Mouse (Mus musculus): ENCODE data around the gene Tmem79.
A peak's percentile ranks its signal among the peaks of the same experiment; 100 is the strongest.
"Not testable (repeated sequence)": the region's sequence is repeated elsewhere in the genome, so short reads cannot be mapped to it uniquely, and the experiment has no call there.

Tmem79 gene

DNA sequence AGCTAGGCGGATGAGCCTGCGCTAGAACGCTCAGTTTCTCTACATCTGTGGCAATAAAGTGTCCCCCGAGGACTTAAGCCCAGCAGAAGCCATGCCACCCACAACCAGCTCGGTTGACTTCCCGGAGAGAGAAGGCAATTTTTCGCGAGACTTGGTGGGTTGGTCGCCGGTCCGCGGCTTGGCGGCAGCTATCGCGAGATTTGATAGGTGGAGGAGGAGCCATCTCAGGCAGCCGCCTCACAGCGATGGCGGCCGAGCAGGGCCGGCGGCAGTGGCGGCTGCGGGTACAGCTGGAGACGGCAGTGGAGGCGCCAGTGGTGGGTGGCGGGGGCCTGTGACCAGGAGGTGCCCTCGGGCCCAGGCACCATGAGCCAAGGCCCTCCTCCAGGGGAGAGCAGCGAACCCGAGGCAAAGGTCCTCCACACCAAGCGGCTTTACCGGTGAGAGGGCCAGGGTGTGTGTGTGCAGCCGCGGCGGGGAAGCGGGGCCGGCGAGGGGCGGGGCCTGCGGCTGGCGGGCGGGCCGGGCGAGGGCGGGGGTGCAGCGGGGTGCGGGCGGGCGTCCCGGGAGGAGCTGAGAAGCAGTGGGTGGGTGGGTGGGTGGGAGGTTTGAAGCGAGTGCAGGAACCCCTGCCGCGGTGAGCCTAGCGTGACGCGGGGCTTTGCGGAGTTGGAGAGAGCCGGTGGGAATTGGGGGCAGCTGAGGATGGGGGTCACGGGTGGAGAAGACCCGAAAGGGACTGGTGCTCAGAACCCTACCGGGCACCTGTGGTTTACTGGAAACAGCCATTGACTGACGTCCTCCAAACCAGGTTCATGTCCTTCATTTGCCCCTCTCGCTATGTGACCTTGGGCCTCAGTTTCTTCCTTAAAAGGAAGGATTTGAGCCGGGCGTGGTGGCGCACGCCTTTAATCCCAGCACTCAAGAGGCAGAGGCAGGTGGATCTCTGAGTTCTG, at the start of gene Tmem79, which contains the start of gene Smg5:
Gene Tmem79 (minus strand): TSS at position 91 of the 956 bp plus-strand sequence.
Gene Smg5 (plus strand): TSS at position 203 of the 956 bp plus-strand sequence.
- DNase-seq, result peak; percentile 96

DNA sequence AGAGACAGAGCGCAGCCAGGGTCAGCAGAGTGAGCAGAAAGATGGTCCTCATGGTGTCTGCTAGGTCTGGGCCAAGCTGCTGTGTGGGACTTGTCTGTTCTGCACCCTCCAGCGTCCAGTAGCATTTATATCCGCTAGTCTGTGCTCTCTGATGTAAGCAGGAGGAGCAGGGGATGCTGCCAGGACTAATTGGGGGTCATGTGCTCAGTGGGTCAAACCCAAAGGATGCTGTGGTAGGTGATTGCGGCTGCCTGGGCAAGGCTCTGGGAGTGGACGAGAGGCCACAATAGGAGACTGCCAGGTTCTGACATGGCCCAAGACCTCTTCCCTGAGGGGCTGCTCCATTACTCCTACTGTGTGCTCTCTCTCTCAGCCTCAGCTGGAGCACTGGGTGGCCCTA, 48.4 kb upstream of the Tmem79 start, which contains the start of gene Bglap:
Gene Bglap (minus strand): TSS at position 101 of the 400 bp plus-strand sequence.
- DNase-seq, result no peak

DNA sequence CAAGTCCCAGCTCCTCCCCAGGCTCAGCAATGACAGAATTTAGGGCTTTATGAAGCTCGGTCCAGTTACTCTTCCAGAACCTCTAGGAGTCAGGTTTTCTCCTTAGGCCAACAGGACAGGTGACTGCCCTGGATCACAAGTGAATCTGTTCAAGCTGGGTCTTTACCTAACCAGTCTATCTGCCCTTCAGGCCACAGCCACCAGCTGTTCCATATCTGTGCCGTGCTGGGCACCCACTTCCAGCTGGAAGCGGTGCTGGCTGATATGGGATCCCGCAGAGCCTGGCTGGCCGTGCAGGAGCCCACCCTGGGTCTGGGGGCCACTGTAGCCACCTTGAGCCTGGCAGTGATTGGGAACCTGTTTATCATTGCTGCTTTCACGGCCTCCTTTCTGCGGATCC, 46.4 kb upstream of the Tmem79 start:
- DNase-seq, result not testable (repeated sequence)

DNA sequence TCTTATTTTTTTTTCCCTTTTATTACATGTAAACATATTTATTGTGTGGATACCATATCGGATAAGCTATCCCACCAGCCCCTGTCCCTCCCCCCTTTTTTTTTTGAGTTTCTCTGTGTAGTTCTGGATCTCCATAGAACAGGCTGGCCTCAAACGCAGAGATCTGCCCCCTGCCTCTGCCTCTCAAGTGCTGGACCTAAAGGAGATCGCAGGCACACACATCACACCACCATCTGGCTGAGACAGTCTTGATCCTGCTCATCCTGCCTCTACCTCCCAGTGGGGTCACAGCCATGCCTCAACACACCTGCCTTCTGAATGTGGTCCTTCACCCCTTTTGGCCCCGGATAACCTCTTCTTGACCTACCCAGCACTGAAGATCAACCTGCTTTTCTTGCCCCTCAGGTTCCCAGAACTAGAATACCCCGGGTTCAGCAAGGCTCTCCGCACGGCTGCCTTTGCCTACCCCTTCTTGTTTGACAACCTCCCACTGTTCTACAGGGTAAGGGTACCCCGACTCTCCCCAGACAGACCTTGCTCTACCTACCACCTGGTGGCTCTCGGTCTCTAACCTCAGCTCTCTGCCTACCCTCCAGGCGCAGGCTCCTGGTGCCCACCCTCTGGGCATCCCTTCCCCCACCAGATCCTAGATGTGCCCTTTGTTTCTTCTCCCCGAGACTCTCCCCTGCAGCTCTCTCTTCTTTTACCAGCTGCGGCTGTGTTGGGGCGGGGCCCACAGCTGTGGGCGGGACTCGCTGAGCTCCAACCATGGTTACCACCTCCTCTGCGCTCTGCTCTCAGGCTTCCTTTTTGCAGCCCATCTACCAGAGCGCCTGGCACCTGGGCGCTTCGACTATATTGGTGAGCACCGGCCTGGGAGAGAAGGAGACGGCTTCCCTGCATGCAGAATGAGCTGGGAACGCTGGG, 45.7 kb upstream of the Tmem79 start:
- not testable (repeated sequence) for DNase-seq

DNA sequence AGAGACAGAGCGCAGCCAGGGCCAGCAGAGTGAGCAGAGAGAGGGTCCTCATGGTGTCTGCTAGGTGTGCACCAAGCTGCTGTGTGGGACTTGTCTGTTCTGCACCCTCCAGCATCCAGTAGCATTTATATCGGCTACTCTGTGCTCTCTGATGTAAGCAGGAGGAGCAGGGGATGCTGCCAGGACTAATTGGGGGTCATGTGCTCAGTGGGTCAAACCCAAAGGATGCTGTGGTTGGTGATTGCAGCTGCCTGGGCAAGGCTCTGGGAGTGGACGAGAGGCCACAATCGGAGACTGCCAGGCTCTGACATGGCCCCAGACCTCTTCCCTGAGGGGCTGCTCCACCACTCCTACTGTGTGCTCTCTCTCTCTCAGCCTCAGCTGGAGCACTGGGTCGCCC, 42.7 kb upstream of the Tmem79 start, which contains the start of gene Bglap2:
Gene Bglap2 (minus strand): TSS at position 101 of the 400 bp plus-strand sequence.
- not testable (repeated sequence) for DNase-seq

DNA sequence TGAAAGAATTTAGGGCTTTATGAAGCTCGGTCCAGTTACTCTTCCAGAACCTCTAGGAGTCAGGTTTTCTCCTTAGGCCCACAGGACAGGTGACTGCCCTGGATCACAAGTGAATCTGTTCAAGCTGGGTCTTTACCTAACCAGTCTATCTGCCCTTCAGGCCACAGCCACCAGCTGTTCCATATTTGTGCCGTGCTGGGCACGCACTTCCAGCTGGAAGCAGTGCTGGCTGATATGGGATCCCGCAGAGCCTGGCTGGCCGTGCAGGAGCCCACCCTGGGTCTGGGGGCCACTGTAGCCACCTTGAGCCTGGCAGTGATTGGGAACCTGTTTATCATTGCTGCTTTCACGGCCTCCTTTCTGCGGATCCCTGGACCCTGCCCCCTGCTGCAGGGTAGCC, 40.7 kb upstream of the Tmem79 start:
- DNase-seq, result not testable (repeated sequence)

DNA sequence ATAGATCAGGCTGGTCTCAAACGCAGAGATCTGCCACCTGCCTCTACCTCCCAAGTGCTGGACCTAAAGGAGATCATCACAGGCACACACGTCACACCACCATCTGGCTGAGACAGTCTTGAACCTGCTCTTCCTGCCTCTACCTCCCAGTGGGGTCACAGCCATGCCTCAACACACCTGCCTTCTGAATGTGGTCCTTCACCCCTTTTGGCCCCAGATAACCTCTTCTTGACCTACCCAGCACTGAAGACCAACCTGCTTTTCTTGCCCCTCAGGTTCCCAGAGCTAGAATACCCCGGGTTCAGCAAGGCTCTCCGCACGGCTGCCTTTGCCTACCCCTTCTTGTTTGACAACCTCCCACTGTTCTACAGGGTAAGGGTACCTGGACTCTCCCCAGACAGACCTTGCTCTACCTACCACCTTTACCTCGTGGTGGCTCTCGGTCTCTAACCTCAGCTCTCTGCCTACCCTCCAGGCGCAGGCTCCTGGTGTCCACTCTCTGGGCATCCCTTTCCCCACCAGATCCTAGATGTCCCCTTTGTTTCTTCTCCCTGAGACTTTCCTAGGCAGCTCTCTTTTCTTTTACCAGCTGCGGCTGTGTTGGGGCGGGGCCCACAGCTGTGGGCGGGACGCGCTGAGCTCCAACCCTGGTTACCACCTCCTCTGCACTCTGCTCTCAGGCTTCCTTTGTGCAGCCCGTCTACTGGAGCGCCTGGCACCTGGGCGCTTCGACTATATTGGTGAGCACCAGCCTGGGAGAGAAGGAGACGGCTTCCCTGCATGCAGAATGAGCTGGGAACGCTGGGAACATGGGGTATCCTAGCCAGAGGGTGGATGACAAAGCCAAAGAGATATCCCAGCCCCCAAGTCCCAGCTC, 40.0 kb upstream of the Tmem79 start:
- not testable (repeated sequence) for DNase-seq

DNA sequence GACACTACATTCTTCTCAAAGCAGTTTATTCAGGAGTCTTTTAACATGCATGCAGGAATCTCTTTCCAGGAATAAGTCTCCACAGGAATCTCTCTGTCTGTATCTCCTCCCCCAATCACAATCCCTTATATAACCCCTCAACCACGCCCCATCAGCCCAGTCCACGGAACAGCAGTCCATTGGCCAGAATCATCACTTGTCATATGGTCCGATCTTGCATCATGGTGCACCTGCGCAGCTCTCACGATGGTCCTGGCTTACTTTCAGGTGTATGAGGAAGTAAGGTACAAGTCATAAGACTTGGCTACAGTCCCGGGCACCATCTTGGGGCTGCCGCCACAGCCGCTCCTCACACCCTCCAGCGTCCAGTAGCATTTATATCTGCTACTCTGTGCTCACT, 36.7 kb upstream of the Tmem79 start, which contains the start of gene Bglap3:
Gene Bglap3 (minus strand): TSS at position 101 of the 400 bp plus-strand sequence.
- not testable (repeated sequence) for DNase-seq

DNA sequence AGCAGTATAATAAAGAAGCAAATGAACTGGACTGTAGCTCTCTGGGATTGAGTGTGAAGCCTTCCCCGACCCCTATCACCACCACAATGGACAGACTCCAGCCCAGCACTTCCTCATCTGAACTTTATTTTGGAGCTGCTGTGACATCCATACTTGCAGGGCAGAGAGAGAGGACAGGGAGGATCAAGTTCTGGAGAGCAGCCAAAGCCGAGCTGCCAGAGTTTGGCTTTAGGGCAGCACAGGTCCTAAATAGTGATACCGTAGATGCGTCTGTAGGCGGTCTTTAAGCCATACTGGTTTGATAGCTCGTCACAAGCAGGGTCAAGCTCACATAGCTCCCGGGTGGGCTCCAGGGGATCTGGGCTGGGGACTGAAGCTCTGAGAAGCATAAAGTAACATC, 32.6 kb upstream of the Tmem79 start:
- DNase-seq, result not testable (repeated sequence)

DNA sequence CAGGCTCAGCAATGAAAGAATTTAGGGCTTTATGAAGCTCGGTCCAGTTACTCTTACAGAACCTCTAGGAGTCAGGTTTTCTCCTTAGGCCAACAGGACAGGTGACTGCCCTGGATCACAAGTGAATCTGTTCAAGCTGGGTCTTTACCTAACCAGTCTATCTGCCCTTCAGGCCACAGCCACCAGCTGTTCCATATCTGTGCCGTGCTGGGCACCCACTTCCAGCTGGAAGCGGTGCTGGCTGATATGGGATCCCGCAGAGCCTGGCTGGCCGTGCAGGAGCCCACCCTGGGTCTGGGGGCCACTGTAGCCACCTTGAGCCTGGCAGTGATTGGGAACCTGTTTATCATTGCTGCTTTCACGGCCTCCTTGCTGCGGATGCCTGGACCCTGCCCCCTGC, 31.6 kb upstream of the Tmem79 start:
- DNase-seq, result not testable (repeated sequence)

DNA sequence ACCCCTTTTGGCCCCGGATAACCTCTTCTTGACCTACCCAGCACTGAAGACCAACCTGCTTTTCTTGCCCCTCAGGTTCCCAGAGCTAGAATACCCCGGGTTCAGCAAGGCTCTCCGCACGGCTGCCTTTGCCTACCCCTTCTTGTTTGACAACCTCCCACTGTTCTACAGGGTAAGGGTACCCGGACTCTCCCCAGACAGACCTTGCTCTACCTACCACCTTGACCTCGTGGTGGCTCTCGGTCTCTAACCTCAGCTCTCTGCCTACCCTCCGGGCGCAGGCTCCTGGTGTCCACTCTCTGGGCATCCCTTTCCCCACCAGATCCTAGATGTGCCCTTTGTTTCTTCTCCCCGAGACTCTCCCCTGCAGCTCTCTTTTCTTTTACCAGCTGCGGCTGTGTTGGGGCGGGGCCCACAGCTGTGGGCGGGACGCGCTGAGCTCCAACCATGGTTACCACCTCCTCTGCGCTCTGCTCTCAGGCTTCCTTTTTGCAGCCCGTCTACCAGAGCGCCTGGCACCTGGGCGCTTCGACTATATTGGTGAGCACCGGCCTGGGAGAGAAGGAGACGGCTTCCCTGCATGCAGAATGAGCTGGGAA, 31.0 kb upstream of the Tmem79 start:
- not testable (repeated sequence) for DNase-seq

DNA sequence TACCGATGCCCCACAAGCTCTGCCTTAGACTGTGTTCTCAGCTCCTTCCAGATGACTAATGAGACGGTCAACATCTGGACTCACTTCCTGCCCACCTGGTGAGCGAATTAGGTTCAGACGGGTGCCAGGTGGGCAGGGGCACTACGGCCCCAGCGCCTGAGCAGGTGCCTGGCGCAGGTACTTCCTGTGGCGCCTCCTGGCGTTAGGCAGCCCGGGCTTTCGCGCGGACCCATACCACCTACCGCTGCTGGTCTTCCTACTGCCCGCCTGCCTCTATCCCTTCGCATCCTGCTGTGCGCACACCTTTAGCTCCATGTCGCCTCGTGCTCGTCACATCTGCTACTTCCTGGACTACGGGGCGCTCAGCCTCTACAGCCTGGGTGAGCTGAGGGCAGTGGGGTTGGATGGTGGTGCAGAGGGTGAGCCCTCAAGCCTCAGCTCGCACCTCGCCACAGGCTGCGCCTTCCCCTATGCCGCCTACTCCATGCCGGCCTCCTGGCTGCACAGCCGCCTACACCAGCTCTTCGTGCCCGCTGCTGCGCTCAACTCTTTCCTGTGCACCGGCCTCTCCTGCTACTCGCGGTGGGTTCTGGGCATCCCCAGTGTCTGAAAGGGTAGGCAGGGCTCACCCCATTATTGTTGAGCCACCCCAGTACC, 29.9 kb upstream of the Tmem79 start:
- DNase-seq, result no peak

DNA sequence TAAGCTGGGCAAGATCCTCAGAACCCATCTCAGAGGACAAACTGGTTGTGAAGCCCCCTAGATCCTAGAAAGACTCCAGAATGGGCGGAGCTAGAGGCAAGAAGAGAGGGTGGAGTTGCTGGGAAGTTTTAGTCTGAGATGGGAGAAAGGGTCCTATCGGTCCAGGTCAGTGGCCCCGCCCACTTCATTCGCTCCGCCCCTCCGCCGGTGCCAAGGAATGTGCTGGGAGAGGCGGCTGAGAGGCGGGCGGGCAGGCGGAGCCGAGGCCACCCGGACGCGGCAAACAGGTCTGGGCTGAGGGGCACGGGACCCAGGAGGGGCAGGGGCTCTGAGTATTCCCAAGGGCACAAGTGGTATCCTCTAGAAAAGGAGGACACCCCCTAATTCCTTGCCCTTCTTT, 28.4 kb upstream of the Tmem79 start, which contains the start of gene Paqr6:
Gene Paqr6 (plus strand): TSS at position 248 of the 400 bp plus-strand sequence.
- peak; percentile 67 for DNase-seq

DNA sequence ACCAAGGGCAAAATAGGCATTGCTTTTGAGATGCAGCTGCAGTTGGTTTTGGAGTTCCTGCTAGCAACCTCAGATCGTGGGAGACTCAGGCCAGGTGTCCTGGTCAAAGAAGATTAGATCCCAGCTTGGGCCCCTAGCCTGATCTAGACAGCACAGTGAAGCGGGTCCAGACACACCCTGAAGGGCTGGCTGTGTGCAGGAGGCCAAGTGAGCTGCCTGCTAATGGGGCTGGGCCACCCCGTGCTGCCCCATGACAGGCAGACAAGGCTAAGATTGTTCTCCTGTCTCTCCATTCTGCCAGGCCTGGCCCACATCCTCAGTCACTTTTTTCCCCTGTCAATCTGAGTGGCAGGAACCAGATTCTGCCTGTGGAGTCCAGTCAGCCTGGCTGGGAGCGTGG, 27.8 kb upstream of the Tmem79 start:
- DNase-seq, result no peak

DNA sequence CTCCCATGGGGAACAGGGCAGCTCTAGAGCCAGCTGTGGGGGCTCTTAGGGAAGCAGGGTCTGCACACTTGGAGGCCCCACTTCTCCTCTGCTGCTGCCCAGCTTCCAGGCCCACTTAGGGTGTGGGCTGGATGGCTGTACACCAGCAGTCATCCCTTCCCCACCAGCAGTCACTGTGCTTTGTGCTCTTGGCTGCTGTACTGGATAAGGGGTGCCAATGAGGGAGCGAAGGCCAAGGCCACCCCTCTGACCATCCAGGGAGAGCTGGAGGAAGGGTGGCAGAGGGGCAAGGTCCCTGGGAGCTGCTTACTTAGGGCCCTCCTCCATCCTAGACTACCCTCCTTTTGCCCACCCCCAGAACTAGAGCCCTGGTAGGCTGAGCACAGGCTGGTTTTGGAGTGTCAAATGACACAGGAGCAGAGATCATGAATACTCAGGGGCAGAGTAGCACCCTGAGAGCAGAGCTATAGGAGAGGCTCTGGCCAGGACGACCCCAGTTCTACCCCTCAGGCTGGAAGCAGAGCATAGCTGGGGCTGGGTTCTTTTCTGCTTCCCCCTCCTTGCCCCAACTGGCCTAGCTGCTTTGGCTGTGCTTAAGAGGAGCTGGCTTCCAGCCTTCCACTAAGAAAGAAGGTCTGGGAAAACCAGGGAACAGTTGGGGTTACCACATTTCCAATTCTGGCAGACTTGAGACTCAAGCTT, 25.8 kb upstream of the Tmem79 start:
- DNase-seq, result no peak

DNA sequence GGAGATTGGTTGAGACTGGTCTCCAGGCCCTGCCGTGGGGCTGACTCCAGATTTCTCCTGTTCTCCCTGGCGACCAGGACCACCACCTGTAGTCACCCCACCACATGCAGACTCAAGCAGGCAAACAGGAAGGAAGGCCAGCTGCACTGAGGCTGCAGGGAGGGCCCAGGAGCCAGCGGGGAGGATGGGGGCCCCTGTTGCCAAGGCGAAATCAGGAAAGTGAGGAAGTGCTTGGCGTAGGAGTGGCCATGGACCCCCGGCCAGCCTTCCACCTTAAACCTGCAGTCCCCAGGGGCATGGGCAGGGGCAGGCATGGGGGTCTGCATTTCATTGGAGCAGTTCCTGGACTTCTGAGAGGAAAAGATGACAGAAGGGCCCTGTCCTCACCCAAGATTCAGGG, 25.1 kb upstream of the Tmem79 start:
- no peak for DNase-seq

DNA sequence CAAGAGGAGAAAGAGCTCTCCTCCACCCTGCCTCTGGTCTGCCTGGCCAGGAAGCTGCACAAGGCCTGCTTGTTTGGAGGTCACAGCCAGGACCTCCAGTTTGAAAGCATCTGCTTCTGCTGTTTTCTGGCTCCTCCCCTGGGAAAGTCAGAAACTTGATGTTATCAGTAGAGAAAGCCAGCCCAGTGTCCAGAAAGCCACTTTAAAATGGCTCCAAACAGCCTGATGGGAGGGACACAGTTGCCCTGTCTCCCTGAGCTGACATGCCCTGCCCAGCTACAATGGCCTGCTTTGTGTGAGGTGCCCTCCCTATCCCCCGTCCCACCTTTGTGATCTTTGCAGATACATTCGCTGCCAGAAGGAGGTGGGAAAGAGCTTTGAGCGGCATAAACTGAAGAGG, 24.0 kb upstream of the Tmem79 start:
- DNase-seq, result no peak

DNA sequence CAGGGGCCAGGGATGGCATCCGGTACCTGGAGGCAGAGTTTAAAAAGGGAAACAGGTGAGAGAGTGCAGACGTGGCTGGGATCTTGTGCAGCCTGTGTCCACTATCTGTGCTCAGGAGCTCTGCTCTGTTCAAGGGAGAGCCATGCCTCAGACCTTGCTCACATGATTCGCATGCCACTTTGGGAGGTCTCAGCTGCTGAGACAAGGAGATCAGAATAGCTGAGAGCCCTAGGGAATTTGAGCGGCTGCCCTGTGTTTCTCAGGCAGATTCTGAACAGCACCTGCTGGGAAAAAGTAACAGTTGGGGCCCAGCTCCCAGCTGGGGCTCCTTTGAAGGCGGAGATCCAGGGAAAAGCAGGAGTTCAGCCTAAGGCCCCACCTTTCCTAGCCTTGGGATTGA, 23.6 kb upstream of the Tmem79 start:
- DNase-seq, result no peak

DNA sequence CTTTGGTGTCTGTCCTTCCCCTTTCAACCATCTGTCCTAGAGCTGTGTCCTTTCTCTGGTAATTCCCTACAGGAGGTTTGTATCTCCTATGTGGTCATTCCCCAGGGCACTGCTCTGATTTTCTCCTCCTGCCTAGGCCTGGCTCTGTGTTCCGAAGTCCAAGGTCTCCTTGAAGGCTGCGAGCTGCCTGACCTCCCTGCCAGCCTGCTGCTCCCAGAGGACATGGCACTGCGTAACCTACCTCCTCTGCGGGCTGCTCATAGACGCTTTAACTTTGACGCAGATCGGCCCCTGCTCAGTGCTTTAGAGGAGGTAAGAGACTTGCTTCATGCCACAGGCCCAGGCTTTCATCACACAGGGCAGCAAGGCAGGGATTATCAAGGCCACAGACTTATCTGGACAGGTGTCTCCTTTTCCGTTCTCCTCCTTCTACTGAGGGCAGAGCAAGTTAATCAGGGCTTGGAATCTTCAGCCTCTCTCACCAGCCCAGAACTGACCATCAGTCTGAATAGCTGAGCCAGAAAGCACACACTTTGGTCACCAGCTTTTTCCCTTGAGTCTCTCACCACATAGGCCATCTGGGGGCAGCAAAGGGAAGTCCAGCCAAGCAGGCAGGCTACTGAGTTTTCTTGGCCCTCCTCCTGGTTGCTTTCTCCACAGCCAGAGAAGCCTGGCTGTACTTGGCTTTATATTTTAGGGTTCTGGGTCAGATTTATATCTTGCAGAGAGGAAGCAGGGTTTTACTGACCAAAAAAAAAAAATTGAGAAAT, 18.6 kb upstream of the Tmem79 start:
- DNase-seq, result peak; percentile 60

Data from kidney, adult 11 months (tissue).